Mouse (Mus musculus): ENCODE results near the gene Whamm.

Whamm gene

GRCm38 (mm10) chr7:81571108-81571940, at the start of gene Whamm:
Gene Whamm, plus strand, starts transcription at chr7:81571266.
- peak; percentile 89 for DNase-seq (ENCODE audit: extremely low spot score, low spot score)

DNA sequence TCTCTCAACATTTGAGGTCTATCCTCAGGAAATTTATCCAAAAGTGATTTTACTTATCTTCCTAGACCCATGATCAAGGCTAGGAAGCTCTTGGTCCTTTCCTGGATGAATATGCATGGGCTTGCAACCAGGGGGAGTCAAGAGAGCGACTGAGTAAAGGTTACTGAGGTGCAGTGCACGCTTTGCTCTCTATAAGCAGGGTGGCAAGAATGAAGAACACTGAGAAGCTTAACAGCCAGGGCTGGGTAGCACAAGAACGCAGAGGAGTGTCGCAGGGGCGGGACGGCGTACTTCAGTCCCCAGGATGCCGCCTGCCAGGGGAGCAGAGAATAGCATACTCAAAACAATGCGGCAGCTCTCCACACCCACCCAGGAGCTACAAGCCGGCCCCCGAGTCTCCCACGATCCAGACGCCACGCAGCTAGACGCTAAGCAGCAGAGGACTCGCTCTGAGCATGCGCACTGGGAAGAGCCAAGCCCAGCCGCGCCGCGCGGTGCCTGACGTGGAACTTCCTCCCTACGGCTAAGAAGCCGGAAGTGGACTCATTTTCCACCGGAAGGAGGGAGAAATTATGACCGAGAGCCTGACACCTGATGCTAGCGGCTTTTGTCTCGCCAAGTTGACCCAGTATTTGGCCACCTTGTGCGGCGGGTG, 47.9 kb upstream of the Whamm start:
- peak; percentile 97 for DNase-seq (ENCODE audit: extremely low spot score, low spot score)

DNA sequence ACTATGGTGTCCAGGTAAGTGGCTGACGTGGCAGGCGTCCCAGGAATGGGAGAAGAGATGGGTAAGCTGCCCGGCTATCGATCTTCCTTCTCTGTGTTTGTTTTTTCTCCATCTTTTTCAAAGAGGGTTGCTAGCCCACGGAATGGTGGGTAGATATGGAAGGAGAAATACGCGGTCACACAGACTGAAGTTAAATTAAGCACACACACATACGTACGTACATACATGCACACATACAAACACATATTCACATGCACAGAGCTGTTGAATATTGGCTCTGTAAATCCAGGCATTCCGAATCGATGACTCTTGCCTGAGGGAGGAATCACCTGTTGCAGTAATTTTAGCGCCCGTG, 47.4 kb upstream of the Whamm start:
- no peak for DNase-seq (ENCODE audit: extremely low spot score, low spot score)

GRCm38 (mm10) chr7:81528918-81529317, 42.1 kb upstream of the Whamm start:
- DNase-seq (ENCODE audit: extremely low spot score, low spot score) = no peak

- DNase-seq (ENCODE audit: extremely low spot score, low spot score) = no peak
These were observed 39.6 kb upstream of the Whamm start for GRCm38 (mm10) chr7:81531462-81531861.

GRCm38 (mm10) chr7:81536478-81536877, 34.6 kb upstream of the Whamm start:
- DNase-seq (ENCODE audit: extremely low spot score, low spot score) = no peak

- no peak for DNase-seq (ENCODE audit: extremely low spot score, low spot score)
These were observed 32.9 kb upstream of the Whamm start for GRCm38 (mm10) chr7:81538070-81538675.

DNA sequence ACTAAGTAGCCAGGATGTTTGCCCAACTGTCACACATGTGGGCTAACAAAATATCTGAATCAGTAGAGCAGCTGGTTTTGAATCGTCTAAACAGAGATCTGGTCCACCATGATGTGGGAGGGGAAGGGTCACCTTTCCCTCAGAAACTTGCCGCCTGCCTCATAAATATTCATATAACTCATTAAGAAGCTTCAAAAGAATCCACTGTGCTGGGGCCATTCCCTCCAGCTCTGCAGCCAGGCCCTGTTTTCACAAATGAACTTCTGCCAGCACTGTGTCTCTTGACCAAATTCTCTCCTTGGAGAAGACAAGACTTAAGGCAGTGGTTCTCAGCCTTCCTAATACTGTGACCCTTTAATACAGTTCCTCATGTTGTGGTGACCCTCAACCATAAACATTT, 31.5 kb upstream of the Whamm start:
- no peak for DNase-seq (ENCODE audit: extremely low spot score, low spot score)

GRCm38 (mm10) chr7:81540999-81541398, 30.1 kb upstream of the Whamm start:
- DNase-seq (ENCODE audit: extremely low spot score, low spot score) = no peak

DNA sequence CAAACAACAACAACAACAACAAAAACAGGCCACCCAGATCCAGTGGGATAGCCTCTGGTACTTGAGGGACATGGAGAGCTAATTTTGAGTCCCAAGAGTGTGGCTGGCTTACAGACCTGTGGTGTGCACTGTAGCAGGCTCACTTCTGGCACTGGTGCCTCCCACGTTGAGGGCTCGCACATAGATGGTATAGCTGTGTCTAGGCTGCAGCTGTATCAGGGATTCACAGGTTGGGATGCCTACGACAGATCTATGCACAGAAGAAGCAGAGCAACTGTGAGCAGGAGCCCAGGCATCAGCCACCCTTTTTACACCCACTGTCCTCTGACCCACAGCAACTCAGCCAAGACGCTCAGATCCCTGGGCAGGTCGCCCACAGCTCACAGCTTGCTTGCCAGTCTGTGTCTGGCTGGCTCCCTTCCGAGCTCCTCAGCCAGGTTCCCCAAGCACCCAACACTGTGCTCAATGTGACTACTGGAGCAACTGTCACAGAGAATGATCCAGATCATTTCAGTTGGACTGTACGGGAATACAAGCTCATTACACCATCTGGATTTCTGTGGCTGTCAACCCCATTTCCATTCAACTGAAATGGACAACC, 29.0 kb upstream of the Whamm start:
- DNase-seq (ENCODE audit: extremely low spot score, low spot score) = no peak

DNA sequence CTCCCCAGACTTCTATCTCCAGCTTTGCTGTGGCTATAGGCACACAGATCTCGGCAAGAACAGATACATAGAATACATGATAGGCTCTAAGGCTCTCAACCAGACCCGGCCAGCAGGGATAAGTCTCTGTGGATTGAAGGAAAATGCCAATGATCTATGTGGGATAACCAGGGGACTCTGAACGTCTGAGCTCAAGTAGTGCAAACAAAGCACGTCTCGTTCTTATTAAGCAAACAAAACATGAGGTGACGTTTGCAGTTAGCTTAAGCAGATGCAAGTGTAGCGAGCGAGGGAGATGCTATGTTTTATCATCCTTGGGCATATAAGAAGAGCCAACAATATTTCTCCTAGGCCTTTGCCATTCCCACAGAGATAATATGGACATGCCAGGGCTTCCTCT, 28.1 kb upstream of the Whamm start:
- no peak for DNase-seq (ENCODE audit: extremely low spot score, low spot score)

GRCm38 (mm10) chr7:81548864-81549263, 22.2 kb upstream of the Whamm start:
- no peak for DNase-seq (ENCODE audit: extremely low spot score, low spot score)

GRCm38 (mm10) chr7:81553589-81553988, 17.5 kb upstream of the Whamm start:
- no peak for DNase-seq (ENCODE audit: extremely low spot score, low spot score)

DNA sequence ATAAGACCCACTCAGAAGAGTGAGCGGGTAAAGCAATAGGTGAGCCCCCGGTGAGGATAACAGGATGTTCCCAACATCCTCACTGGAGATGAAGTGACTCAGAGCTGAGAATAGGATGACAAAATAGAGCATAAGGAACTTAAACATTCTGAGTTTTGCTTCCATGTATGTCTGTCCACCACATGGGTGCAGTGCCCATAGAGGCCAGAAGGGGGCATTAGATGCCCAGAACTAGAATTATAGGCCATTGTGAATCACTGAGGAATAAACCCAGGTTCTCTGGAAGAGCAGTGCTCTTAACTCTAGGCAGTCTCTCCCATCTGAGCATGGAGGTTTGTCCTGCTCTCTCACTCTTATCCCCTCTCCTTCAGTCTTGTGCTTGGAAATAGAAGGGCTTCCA, 16.7 kb upstream of the Whamm start:
- peak; percentile 33 for DNase-seq (ENCODE audit: extremely low spot score, low spot score)

DNA sequence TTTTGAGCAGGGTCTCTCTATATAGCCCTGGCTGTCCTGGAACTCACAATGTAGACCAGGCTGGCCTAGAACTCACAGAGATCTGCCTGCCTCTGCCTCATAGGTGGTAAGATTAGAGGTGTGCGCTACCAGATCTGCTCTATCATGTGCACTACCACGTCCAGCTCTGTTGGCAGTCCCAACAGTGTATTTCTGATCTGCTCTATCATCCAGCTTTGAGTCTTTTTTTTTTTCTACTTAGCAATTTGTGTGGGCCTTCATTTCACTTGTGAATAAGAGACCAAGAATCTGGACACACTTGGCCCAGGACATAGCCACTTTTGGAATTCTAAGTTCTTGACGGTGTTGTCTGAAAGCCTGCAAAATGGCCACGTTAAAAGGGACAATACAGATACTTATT, 14.2 kb upstream of the Whamm start:
- no peak for DNase-seq (ENCODE audit: extremely low spot score, low spot score)

- no peak for DNase-seq (ENCODE audit: extremely low spot score, low spot score)
These were observed 13.6 kb upstream of the Whamm start for GRCm38 (mm10) chr7:81557252-81557984.

GRCm38 (mm10) chr7:81557985-81558360, 13.1 kb upstream of the Whamm start:
- DNase-seq (ENCODE audit: extremely low spot score, low spot score) = no peak

GRCm38 (mm10) chr7:81559231-81559980, 11.7 kb upstream of the Whamm start:
- DNase-seq (ENCODE audit: extremely low spot score, low spot score) = no peak

- no peak for DNase-seq (ENCODE audit: extremely low spot score, low spot score)
These were observed 10.7 kb upstream of the Whamm start for GRCm38 (mm10) chr7:81560101-81561049.

DNA sequence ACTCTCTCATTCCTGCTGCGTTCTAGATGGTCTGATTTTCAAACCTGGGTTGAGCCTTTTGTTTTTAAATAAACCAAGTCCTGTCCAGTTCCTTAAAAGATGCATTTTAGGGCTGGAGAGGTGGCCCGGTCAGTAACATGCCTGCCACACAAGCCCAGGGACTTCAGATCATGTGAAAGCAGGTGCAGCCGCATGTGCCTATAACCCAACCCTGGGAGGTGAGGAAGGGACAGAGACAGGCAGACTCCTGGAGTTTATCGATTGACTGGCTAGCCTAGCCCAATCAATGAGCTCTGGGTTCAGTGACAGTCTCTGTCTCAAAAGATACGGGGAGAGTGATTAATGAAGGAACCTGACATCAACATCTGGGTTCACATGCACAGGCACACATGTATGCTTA, 9.9 kb upstream of the Whamm start:
- DNase-seq (ENCODE audit: extremely low spot score, low spot score) = no peak
